Mouse (Mus musculus) lung, embryonic 16.5 days (tissue): ENCODE results near the gene Rabepk. TPM values are rescaled to one million over a fixed set of nuclear protein-coding genes. Genes with fewer than 3 reads are reported as not detected.
"Not testable (repeated sequence)": the region's sequence is repeated elsewhere in the genome, so short reads cannot be mapped to it uniquely, and the experiment has no call there.

Source experiments
- ATAC-seq: fragments of 200-750 bp; cut with Nextera tagmentation; 2 replicates; pipeline ENCODE4 v1.8.0; 2017; ENCODE audit warnings: low read depth, mild to moderate bottlenecking, moderate library complexity
- H3K27ac ChIP-seq: fragments of 300-500 bp; sonication (generic); 2 replicates; pipeline ENCODE4 v1.5.1; 2014; ENCODE audit warnings: mild to moderate bottlenecking, control low read depth, low read length
- H3K27me3 ChIP-seq: fragments of 300-500 bp; sonication (generic); 2 replicates; pipeline ENCODE4 v1.6.1; 2014; ENCODE audit warnings: low read depth, low read length, mixed read lengths; ENCODE audit not compliant: control insufficient read depth, insufficient read depth
- H3K36me3 ChIP-seq: fragments of 300-500 bp; sonication (generic); 2 replicates; pipeline ENCODE4 v1.6.1; 2014; ENCODE audit warnings: low read length; ENCODE audit not compliant: control insufficient read depth, insufficient read depth
- H3K4me1 ChIP-seq: fragments of 300-500 bp; sonication (generic); replicated peaks from 2 replicates; pipeline ENCODE4 v1.6.1; 2014; ENCODE audit warnings: low read length, mixed read lengths; ENCODE audit not compliant: control insufficient read depth, insufficient read depth
- H3K4me2 ChIP-seq: fragments of 300-500 bp; sonication (generic); 2 replicates; pipeline ENCODE4 v1.6.1; 2014; ENCODE audit warnings: low read depth, low read length, control low read depth
- H3K4me3 ChIP-seq: fragments of 300-500 bp; sonication (generic); 2 replicates; pipeline ENCODE4 v1.5.1; 2014; ENCODE audit warnings: mild to moderate bottlenecking, low read length, control low read depth
- H3K9ac ChIP-seq: fragments of 300-500 bp; sonication (generic); 2 replicates; pipeline ENCODE4 v1.6.1; 2014; ENCODE audit warnings: low read length, control low read depth
- H3K9me3 ChIP-seq: fragments of 300-500 bp; sonication (generic); 2 replicates; pipeline ENCODE4 v1.6.1; 2016; ENCODE audit warnings: low read length; ENCODE audit not compliant: control insufficient read depth
- WGBS: fragments of 180-500 bp; shearing (Covaris S2); extraction: QIAGEN DNeasy Blood & Tissue Kit; methylation state at CpG from one replicate; pipeline ENCODE4 v1.1.7; 2014; 5-methylcytosine and 5-hydroxymethylcytosine counted together
- polyA plus RNA-seq: library from polyadenylated mRNA; unstranded; fragments of >200 nt; fragmentation: Nextera tagmentation; extraction: Ambion mirVana; gene quantifications from 2 replicates; pipeline ENCODE4 v1.2.1, GENCODE M21; 2015

The Rabepk gene
- polyA plus RNA-seq, 1 experiment from 2014 or later: 36.3 TPM

- Histone ChIP-seq H3K27me3 (no peaks in the 10 kb centered on the region), H3K9me3 (no peaks in the 10 kb centered on the region), H3K9ac (peak overlapping the region; percentile 98), H3K4me3 (peak overlapping the region; percentile 96), H3K36me3 (peaks cover 42% of the 10 kb centered on the region), H3K4me2 (peak overlapping the region; percentile 84), H3K4me1 (peaks cover 42% of the 10 kb centered on the region), H3K27ac (peak overlapping the region; percentile 93)
- peak; percentile 21 for ATAC-seq
- 1% methylated on average over 50 of the region's 50 CpGs for WGBS
Measured at GRCm38 (mm10) chr2:34772252-34773235, 27.2 kb downstream of the Rabepk start.

GRCm38 (mm10) chr2:34771368-34772226 is 28.1 kb downstream of the Rabepk start, which contains the start of gene Hspa5:
Gene Hspa5, plus strand, starts transcription at chr2:34771970.
- peak; percentile 99 for ATAC-seq
- Histone ChIP-seq H3K4me3 (peak within 1 kb of the TSS; percentile 96), H3K9me3 (no peaks in the 10 kb centered on the region), H3K36me3 (peaks cover 33% of the 10 kb centered on the region), H3K4me2 (peak within 1 kb of the TSS; percentile 84), H3K27me3 (no peaks in the 10 kb centered on the region), H3K4me1 (peaks cover 40% of the 10 kb centered on the region), H3K27ac (peak within 1 kb of the TSS; percentile 93), H3K9ac (peak within 1 kb of the TSS; percentile 98)
- under 1% methylated on average over 59 of the region's 60 CpGs for WGBS

- peak overlapping the region; percentile 80 for H3K27ac ChIP-seq
- no peaks in the 10 kb centered on the region for H3K9me3 ChIP-seq
- H3K4me2 ChIP-seq: peak overlapping the region; percentile 67
- peak overlapping the region; percentile 96 for H3K4me3 ChIP-seq
- ATAC-seq: no peak
- WGBS: 0% methylated on average over 6 of the region's 6 CpGs
- no peaks in the 10 kb centered on the region for H3K27me3 ChIP-seq
- H3K36me3 ChIP-seq: peaks cover 28% of the 10 kb centered on the region
- peak overlapping the region; percentile 96 for H3K9ac ChIP-seq
- H3K4me1 ChIP-seq: peaks cover 36% of the 10 kb centered on the region
Measured at GRCm38 (mm10) chr2:34770951-34771350, 28.8 kb downstream of the Rabepk start.

- 83% methylated on average over 2 of the region's 2 CpGs for WGBS
- no peak overlapping the region for H3K27ac ChIP-seq
- H3K36me3 ChIP-seq: peaks cover 20% of the 10 kb centered on the region
- H3K9ac ChIP-seq: 0 out of 2 replicates have a peak overlapping the region, but pooled peaks have one; percentile 28
- ATAC-seq: no peak
- H3K4me2 ChIP-seq: no peak overlapping the region
- no peaks in the 10 kb centered on the region for H3K27me3 ChIP-seq
- no peak overlapping the region; the same call in 1 of the 2 replicates for H3K4me3 ChIP-seq
- H3K4me1 ChIP-seq: peaks cover 29% of the 10 kb centered on the region
- H3K9me3 ChIP-seq: no peaks in the 10 kb centered on the region
Measured at GRCm38 (mm10) chr2:34770049-34770448, 29.7 kb downstream of the Rabepk start.

GRCm38 (mm10) chr2:34764801-34765200 is 34.9 kb downstream of the Rabepk start:
- Histone ChIP-seq H3K4me3 (no peak overlapping the region), H3K4me2 (no peak overlapping the region), H3K27ac (no peak overlapping the region), H3K9ac (no peak overlapping the region), H3K27me3 (no peaks in the 10 kb centered on the region), H3K36me3 (no peaks in the 10 kb centered on the region), H3K9me3 (no peaks in the 10 kb centered on the region), H3K4me1 (no peaks in the 10 kb centered on the region)
- WGBS: 49% methylated on average over 12 of the region's 12 CpGs
- ATAC-seq: no peak

GRCm38 (mm10) chr2:34762872-34763271 is 36.8 kb downstream of the Rabepk start:
- WGBS: 60% methylated on average over 2 of the region's 2 CpGs
- Histone ChIP-seq H3K9me3 (no peaks in the 10 kb centered on the region), H3K36me3 (no peaks in the 10 kb centered on the region), H3K27ac (no peak overlapping the region), H3K4me2 (no peak overlapping the region), H3K4me3 (no peak overlapping the region), H3K9ac (no peak overlapping the region), H3K4me1 (no peaks in the 10 kb centered on the region), H3K27me3 (no peaks in the 10 kb centered on the region)
- no peak for ATAC-seq

- Histone ChIP-seq H3K9ac (no peak overlapping the region), H3K4me2 (no peak overlapping the region), H3K4me1 (no peaks in the 10 kb centered on the region), H3K27me3 (no peaks in the 10 kb centered on the region; the same call in 1 of the 2 replicates), H3K4me3 (no peak overlapping the region), H3K36me3 (no peaks in the 10 kb centered on the region), H3K27ac (no peak overlapping the region), H3K9me3 (no peaks in the 10 kb centered on the region)
- WGBS: 61% methylated on average over 2 of the region's 2 CpGs
- no peak for ATAC-seq
Measured at GRCm38 (mm10) chr2:34762174-34762573, 37.5 kb downstream of the Rabepk start.

- H3K27me3 ChIP-seq, ATAC-seq, H3K36me3 ChIP-seq, H3K4me1 ChIP-seq, H3K4me3 ChIP-seq, H3K27ac ChIP-seq, H3K4me2 ChIP-seq, H3K9ac ChIP-seq, H3K9me3 ChIP-seq: not testable (repeated sequence)
- 84% methylated on average over 5 of the region's 5 CpGs for WGBS
Measured at GRCm38 (mm10) chr2:34761272-34761671, 38.4 kb downstream of the Rabepk start.

GRCm38 (mm10) chr2:34757341-34757740 is 42.4 kb downstream of the Rabepk start:
- Histone ChIP-seq H3K4me1 (peaks cover 10% of the 10 kb centered on the region), H3K27me3 (no peaks in the 10 kb centered on the region; the same call in 1 of the 2 replicates), H3K4me2 (no peak overlapping the region), H3K36me3 (no peaks in the 10 kb centered on the region), H3K27ac (no peak overlapping the region), H3K9me3 (no peaks in the 10 kb centered on the region), H3K4me3 (no peak overlapping the region), H3K9ac (no peak overlapping the region)
- no peak for ATAC-seq
- WGBS: 42% methylated on average over 1 of the region's 1 CpGs
